Mouse (Mus musculus) spleen, adult 12 weeks (tissue): ENCODE results near the gene Cog2.

Source experiments
- DNase-seq: peaks from one replicate; pipeline ENCODE4 v3.0.0; 2022; ENCODE audit warnings: low spot score

The Cog2 gene

DNA sequence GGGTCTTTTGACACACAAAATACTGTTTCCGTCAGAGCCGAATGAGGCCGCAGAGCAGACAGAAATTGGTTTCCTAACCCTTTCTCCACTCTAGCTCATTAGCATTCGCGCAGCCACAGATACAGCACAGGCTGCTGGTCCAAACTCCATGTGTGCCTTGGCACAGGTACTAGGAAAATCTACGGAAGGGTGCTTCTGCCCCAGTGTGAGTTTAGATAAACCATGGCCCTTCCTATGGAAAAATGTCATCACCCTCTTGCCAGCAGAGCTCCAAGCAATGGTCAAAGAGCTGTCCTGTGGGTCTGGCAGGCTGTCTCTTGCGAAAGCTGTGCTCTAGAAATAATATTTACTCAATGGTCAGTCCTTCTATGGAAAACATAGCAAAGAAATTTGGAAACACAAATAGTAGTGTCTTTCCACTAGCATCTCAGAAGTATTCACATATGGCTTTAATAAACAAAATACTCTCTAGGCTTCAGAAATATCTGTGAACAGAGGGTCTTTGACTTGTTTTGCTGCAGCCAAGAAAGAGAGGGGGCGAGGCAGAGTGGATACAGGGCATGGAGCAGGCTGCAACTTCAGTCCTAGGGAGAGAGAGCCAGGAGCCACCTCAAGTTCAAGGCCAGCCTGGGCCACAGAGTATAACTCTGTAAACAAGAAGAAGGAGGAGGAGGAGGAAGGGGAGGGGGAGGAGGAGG is 51.3 kb downstream of the Cog2 start:
- DNase-seq = no peak

- no peak for DNase-seq
These were observed 51.8 kb downstream of the Cog2 start for GRCm38 (mm10) chr8:124572430-124572775.

- peak; percentile 63 for DNase-seq
These were observed 53.2 kb downstream of the Cog2 start for GRCm38 (mm10) chr8:124573552-124574340.

DNA sequence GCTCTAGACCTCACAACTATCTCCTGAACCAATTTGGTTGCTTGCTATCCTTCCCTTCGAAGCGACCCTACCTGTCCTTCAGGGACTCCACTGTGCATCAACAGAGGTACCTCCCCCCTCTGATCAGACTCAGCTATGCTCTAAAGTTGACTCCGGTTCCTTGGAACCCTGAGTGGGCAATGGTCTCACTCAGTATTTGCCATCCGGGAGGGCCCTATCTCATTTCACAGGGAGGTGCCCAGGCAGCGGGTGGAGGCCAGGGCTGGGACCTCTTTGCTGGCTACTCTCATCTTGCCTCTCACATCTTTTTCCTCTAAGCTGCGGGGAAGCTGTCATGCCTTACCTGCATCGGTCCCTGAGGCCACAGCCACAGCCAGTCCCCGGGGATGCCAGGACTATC is 55.2 kb downstream of the Cog2 start, which contains the start of gene Capn9:
TSS of gene Capn9 (plus strand) at position 301 of the 400 bp plus-strand sequence.
- DNase-seq = no peak

GRCm38 (mm10) chr8:124576751-124577150 is 56.2 kb downstream of the Cog2 start:
- DNase-seq = no peak

DNA sequence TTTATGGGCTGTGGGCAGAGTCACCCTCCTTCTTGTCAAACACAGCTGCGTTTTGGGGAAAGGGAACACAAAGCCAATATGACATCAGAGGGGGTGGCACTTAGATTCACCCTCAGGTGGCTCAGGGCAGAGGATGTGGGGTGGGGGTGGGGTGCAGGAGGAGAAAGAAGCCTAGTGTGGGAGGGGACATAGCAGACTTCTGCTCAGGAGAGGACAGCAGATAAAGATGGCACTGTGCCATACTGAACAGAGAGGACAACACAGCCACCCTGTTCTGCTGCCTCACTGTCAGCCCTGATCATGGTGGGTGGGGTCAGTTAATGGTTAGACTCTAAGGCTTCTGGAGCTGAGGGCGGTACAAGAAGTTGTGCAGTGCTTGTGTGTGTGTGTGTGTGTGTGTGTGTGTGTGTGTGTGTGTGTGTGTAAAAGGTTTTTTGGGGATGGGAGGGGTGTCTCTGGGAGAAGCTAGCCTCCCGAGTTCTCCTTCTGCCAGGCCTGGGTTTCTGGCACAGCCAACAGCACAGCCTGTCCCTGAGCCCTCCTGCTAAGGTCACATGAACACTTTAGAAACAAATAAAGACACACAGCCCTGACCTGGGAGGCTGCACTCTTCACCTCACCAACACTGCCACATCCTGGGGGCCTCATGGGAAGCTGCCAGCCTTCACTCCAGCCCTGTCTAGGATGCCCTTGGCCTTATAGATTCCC is 65.3 kb downstream of the Cog2 start:
- DNase-seq = no peak

DNA sequence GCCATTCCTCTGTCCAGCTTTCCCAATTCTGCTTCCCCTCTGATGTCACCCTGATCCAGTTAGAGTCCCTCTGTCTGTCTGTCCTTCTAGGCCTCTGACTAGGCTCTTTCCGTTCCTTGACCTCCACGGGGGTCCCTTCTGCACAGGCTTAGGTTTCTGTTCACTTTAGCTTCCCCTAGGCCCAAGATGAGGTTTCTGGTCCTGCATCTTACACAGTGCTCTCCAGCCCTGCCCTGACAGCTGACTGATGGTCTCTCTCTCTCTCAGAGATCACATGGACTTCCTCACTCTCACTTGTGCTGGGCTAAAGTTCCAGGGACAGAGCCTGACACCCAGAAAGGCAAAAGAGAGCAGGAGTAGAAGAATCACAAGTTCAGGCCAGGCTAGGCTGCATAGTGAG is 66.0 kb downstream of the Cog2 start:
- no peak for DNase-seq

GRCm38 (mm10) chr8:124589393-124589792 is 68.8 kb downstream of the Cog2 start:
- DNase-seq = no peak
